Mouse (Mus musculus): ENCODE measurements around the gene Epb41l2.

The Epb41l2 gene

GRCm38 (mm10) chr10:25365708-25366107 is 6.1 kb downstream of the Epb41l2 start:
- no peak for DNase-seq

GRCm38 (mm10) chr10:25366691-25367090 is 7.1 kb downstream of the Epb41l2 start:
- DNase-seq = no peak

- DNase-seq = no peak
Observed at GRCm38 (mm10) chr10:25368928-25369327, 9.3 kb downstream of the Epb41l2 start.

GRCm38 (mm10) chr10:25369691-25370090 is 10.1 kb downstream of the Epb41l2 start:
- DNase-seq = no peak

GRCm38 (mm10) chr10:25371336-25371735 is 11.7 kb downstream of the Epb41l2 start:
- DNase-seq = no peak

GRCm38 (mm10) chr10:25371915-25372371 is 12.3 kb downstream of the Epb41l2 start:
- DNase-seq = no peak

- no peak for DNase-seq
Observed at GRCm38 (mm10) chr10:25372510-25373148, 13.0 kb downstream of the Epb41l2 start.

- DNase-seq = no peak
Observed at GRCm38 (mm10) chr10:25375036-25375435, 15.4 kb downstream of the Epb41l2 start.

- DNase-seq = no peak
Observed at GRCm38 (mm10) chr10:25380746-25381481, 21.3 kb downstream of the Epb41l2 start.

- DNase-seq = no peak
Observed at GRCm38 (mm10) chr10:25381951-25382350, 22.4 kb downstream of the Epb41l2 start.

- DNase-seq = no peak
Observed at GRCm38 (mm10) chr10:25383171-25383570, 23.6 kb downstream of the Epb41l2 start.

- no peak for DNase-seq
Observed at GRCm38 (mm10) chr10:25384391-25384790, 24.8 kb downstream of the Epb41l2 start.

GRCm38 (mm10) chr10:25385811-25386580 is 26.4 kb downstream of the Epb41l2 start:
- no peak for DNase-seq

GRCm38 (mm10) chr10:25386868-25387267 is 27.3 kb downstream of the Epb41l2 start:
- DNase-seq = no peak

GRCm38 (mm10) chr10:25387268-25387667 is 27.7 kb downstream of the Epb41l2 start:
- no peak for DNase-seq

GRCm38 (mm10) chr10:25392786-25393185 is 33.2 kb downstream of the Epb41l2 start:
- DNase-seq = no peak

- no peak for DNase-seq
Observed at GRCm38 (mm10) chr10:25393721-25394120, 34.1 kb downstream of the Epb41l2 start.

- DNase-seq = no peak
Observed at GRCm38 (mm10) chr10:25395236-25395886, 35.8 kb downstream of the Epb41l2 start.

GRCm38 (mm10) chr10:25396859-25397258 is 37.3 kb downstream of the Epb41l2 start:
- no peak for DNase-seq

- DNase-seq = no peak
Observed at GRCm38 (mm10) chr10:25397767-25398690, 38.4 kb downstream of the Epb41l2 start.

GRCm38 (mm10) chr10:25399016-25399415 is 39.4 kb downstream of the Epb41l2 start:
- DNase-seq = no peak

- DNase-seq = no peak
Observed at GRCm38 (mm10) chr10:25400076-25400475, 40.5 kb downstream of the Epb41l2 start.

Measured in cerebellum, adult 9-10 months (tissue).